Mouse (Mus musculus) bone marrow, adult 2 months (tissue): ENCODE measurements around the gene Carm1. TPM values are rescaled to one million over a fixed set of nuclear protein-coding genes. Genes with fewer than 3 reads are reported as not detected.

Experiments
- H3K27ac ChIP-seq: fragments of 200-500 bp; 2 replicates; pipeline ENCODE4 v1.5.1; 2012; ENCODE audit warnings: low read depth, mild to moderate bottlenecking, control low read depth, inconsistent platforms, low read length; ENCODE audit not compliant: control insufficient read depth, poor library complexity, insufficient read depth
- H3K4me1 ChIP-seq: fragments of 200-500 bp; 2 replicates; pipeline ENCODE4 v1.6.1; 2011; ENCODE audit warnings: low read length; ENCODE audit not compliant: control insufficient read depth, insufficient read depth
- H3K4me3 ChIP-seq: fragments of 200-500 bp; replicated peaks from 2 replicates; pipeline ENCODE3; 2011; ENCODE audit warnings: mild to moderate bottlenecking, low read depth, low read length, control low read depth; ENCODE audit not compliant: control insufficient read depth
- CTCF ChIP-seq: fragments of 200-500 bp; IDR thresholded peaks from 2 replicates; pipeline ENCODE4 v1.5.1; 2011; ENCODE audit warnings: low read length, control low read depth; ENCODE audit not compliant: control insufficient read depth, insufficient read depth
- POLR2A ChIP-seq: fragments of 200-500 bp; IDR thresholded peaks from 2 replicates; pipeline ENCODE4 v1.6.1; 2011; ENCODE audit warnings: low read depth, mild to moderate bottlenecking, control low read depth, low read length, borderline replicate concordance; ENCODE audit not compliant: control insufficient read depth
- WGBS: fragments of 180-500 bp; shearing (Covaris S2); methylation state at CpG from one replicate; pipeline ENCODE4 v1.1.7; 2018; 5-methylcytosine and 5-hydroxymethylcytosine counted together
- polyA plus RNA-seq: library from polyadenylated mRNA; stranded (reverse); fragments of >200 nt; gene quantifications from 2 replicates; pipeline ENCODE4 v1.2.4, GENCODE M21; 2011; ENCODE audit warnings: low replicate concordance; ENCODE audit not compliant: missing spikeins, insufficient read depth, insufficient read length

Carm1 gene
- polyA plus RNA-seq, 1 experiment, result 37.6 TPM

- Histone ChIP-seq H3K4me3 (no peak overlapping the region), H3K27ac (no peak overlapping the region), H3K4me1 (peaks cover 6% of the 10 kb centered on the region)
- TF ChIP-seq POLR2A, result no peak
- WGBS, result 77% methylated on average over 5 of the region's 5 CpGs
Measured at GRCm38 (mm10) chr9:21605865-21606264, 59.2 kb downstream of the Carm1 start.

- Histone ChIP-seq H3K4me1 (peaks cover 6% of the 10 kb centered on the region), H3K4me3 (no peak overlapping the region), H3K27ac (no peak overlapping the region)
- 17% methylated on average over 1 of the region's 1 CpGs for WGBS
- TF ChIP-seq POLR2A (no peak), CTCF (no peak)
Measured at GRCm38 (mm10) chr9:21606648-21607047, 60.0 kb downstream of the Carm1 start.

- Histone ChIP-seq H3K4me1 (peaks cover 6% of the 10 kb centered on the region), H3K4me3 (no peak overlapping the region), H3K27ac (no peak overlapping the region)
- TF ChIP-seq CTCF (no peak), POLR2A (no peak)
- WGBS, result 18% methylated on average over 1 of the region's 1 CpGs
Measured at GRCm38 (mm10) chr9:21609861-21610260, 63.2 kb downstream of the Carm1 start.

DNA sequence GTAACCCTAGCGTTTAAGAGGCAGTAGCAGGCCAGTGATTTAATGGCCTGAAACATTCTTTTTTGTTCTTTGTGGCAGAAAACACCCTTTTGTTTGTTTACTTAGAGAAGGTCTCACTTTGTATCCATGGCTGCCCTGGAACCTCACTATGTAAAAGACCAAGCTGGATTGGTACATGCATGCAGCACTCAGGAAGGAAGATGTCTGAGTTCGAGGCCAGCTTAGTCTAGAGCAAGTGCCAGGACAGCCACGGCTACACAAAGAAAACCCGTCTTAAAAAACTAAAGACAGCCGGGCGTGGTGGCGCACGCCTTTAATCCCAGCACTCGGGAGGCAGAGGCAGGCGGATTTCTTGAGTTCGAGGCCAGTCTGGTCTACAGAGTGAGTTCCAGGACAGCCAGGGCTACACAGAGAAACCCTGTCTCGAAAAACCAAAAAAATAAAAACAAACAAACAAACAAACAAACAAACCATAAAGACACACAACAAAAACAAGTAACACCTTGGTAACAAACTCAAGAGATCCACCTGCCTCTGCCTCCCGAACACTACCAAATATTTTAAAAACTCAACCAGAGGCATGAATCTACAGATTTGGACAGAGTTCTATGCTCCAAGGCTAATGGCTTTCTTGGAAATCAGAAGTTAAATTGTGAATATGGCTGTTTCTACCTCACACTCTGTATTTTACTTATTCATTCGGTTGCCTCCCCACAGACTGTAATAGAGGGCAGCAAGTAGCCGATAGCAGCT, 68.3 kb downstream of the Carm1 start:
- H3K4me1 ChIP-seq, result peaks cover 7% of the 10 kb centered on the region
- TF ChIP-seq CTCF (no peak), POLR2A (no peak)
- WGBS, result 59% methylated on average over 15 of the region's 15 CpGs
- H3K4me3 ChIP-seq, result peak overlapping the region; percentile 89
- H3K27ac ChIP-seq, result peak overlapping the region; percentile 97

GRCm38 (mm10) chr9:21615617-21616231, 69.0 kb downstream of the Carm1 start, which contains the start of gene Smarca4:
Gene Smarca4, plus strand, starts transcription at chr9:21616169.
- Histone ChIP-seq H3K27ac (peak within 1 kb of the TSS; percentile 97), H3K4me1 (peaks cover 4% of the 10 kb centered on the region; the same call in 1 of the 2 replicates), H3K4me3 (peak within 1 kb of the TSS; percentile 89)
- WGBS, result 1% methylated on average over 45 of the region's 45 CpGs
- TF ChIP-seq CTCF (no peak), POLR2A (peak; percentile 75; the same call in 1 of the 2 replicates)

GRCm38 (mm10) chr9:21616232-21616781, 69.6 kb downstream of the Carm1 start:
- Histone ChIP-seq H3K27ac (peak overlapping the region; percentile 97), H3K4me1 (peaks cover 4% of the 10 kb centered on the region; the same call in 1 of the 2 replicates), H3K4me3 (peak overlapping the region; percentile 89)
- WGBS, result under 1% methylated on average over 57 of the region's 57 CpGs
- TF ChIP-seq POLR2A, result peak; percentile 66; the same call in 1 of the 2 replicates
- TF ChIP-seq CTCF, result no peak

DNA sequence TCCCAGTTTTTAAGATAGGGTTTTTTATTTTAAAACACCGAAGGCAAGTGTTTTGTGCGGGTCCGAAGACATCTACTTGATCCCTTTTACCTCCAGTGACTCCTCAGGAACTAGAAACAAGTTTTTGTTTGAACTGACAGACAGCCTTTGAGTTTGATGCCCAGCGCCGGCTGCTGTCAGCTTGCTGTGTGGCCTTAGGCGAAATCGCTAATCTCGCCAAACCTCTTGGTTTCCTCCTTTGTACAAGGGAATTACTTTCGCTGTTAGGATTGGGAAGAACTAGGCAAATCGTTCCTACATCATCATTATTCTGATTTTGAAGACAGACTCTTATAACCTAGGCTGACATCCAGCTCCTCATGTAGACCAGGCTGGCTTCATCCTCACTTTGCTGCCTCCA, 70.4 kb downstream of the Carm1 start:
- WGBS, result 3% methylated on average over 10 of the region's 10 CpGs
- Histone ChIP-seq H3K27ac (peak overlapping the region; percentile 49), H3K4me1 (peaks cover 4% of the 10 kb centered on the region; the same call in 1 of the 2 replicates), H3K4me3 (peak overlapping the region; percentile 89)
- no peak for TF ChIP-seq CTCF
- TF ChIP-seq POLR2A, result no peak

DNA sequence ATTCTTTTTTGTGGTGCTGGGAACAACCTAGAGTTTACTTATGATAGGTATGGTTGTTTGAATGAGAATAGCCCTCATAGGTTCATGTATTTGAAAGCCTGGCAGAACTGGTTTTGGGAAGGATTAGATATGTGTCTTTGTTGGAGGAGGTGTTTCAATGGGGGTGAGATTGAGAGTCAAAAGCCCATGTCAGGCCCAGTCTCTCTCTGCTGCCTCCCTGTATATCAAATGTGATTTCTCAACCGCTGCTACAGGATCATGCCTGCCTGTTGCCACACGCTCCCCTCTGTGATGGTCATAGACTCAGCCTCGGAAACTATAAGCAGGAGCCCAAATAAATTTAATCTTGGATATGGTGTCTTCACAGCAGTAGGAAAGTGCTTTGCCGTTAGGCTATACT, 73.5 kb downstream of the Carm1 start:
- Histone ChIP-seq H3K4me1 (peaks cover 6% of the 10 kb centered on the region; the same call in 1 of the 2 replicates), H3K4me3 (no peak overlapping the region), H3K27ac (no peak overlapping the region)
- WGBS, result 54% methylated on average over 4 of the region's 4 CpGs
- TF ChIP-seq POLR2A (no peak), CTCF (no peak)
